Comparison of ENCODE assay signal across 8 mouse cellular contexts in the genomic region with DNA sequence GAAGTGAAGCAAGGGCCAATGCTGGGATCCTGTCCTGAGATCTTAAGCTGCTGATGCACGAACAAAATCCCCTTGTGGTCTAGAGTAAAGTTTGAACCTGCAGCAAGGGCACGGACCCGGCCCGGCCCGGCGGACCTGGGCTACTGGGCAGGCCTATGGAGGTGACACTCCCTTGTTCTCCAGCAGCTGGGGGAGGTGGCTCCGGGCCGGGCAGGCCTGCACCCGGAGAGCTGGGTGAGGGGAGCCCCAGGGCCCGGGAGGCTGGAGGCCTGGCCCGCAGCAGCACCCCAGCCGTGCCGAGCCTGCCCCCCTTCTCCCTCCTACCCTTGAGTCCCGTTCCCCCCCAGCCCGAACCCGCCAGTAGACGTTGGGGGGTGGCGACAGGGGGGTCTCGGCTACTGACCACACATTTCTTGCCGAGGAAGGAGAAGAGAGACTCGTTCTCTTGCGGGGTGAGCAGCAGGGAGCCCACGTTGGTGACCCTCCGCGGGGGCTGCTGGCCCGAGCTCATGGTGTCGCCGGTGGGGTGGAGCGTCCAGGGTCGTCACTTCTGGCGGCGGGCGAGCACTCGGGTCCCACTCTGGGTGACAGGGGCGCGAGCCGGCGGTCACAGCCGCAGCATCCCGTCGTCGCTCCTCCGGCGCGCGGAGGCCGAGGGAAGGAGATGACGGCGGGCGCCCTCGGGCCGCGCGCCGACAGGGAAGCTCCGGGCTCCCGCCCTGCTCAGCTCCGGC. TPM values are rescaled to one million over a fixed set of nuclear protein-coding genes. Genes with fewer than 3 reads are reported as not detected.
DNase-seq lines count a peak whose midpoint lies in the region; ATAC-seq lines count a peak whose summit lies in the region.

No protein-coding gene starts in this region.

- under 1% methylated on average over 38 of the region's 58 CpGs for WGBS in forebrain, embryonic 11.5 days
- under 1% methylated on average over 47 of the region's 58 CpGs for WGBS in heart, embryonic 14.5 days
- under 1% methylated on average over 46 of the region's 58 CpGs for WGBS in kidney, embryonic 16.5 days
- WGBS in liver, embryonic 15.5 days (ENCODE audit: insufficient replicate concordance): under 1% methylated on average over 53 of the region's 58 CpGs
- WGBS in neural tube, embryonic 12.5 days: under 1% methylated on average over 55 of the region's 58 CpGs

- no peaks in the 10 kb centered on the region for H3K36me3 ChIP-seq in forebrain, embryonic 11.5 days (ENCODE audit: control insufficient read depth, insufficient read depth, low read length)
- H3K36me3 ChIP-seq in heart, embryonic 14.5 days (ENCODE audit: control insufficient read depth, insufficient read depth, low read length): 0 out of 2 replicates have a peak, but pooled peaks cover 4% of the 10 kb centered on the region
- H3K36me3 ChIP-seq in kidney, embryonic 16.5 days (ENCODE audit: insufficient read depth, low read length): no peaks in the 10 kb centered on the region
- no peaks in the 10 kb centered on the region; the same call in 1 of the 2 replicates for H3K36me3 ChIP-seq in liver, embryonic 15.5 days (replicated peaks)
- no peaks in the 10 kb centered on the region for H3K36me3 ChIP-seq in neural tube, embryonic 12.5 days

- no peaks in the 10 kb centered on the region for H3K9me3 ChIP-seq in forebrain, embryonic 11.5 days (ENCODE audit: control insufficient read depth, low read length)
- H3K9me3 ChIP-seq in heart, embryonic 14.5 days (ENCODE audit: control insufficient read depth, low read length): no peaks in the 10 kb centered on the region
- no peaks in the 10 kb centered on the region for H3K9me3 ChIP-seq in kidney, embryonic 16.5 days (ENCODE audit: low read length)
- no peaks in the 10 kb centered on the region for H3K9me3 ChIP-seq in liver, embryonic 15.5 days (replicated peaks)
- H3K9me3 ChIP-seq in neural tube, embryonic 12.5 days: no peaks in the 10 kb centered on the region

- H3K9ac ChIP-seq in forebrain, embryonic 11.5 days (ENCODE audit: low read length): peak overlapping the region; percentile 95
- H3K9ac ChIP-seq in heart, embryonic 14.5 days (ENCODE audit: low read length): peak overlapping the region; percentile 99
- peak overlapping the region; percentile 97 for H3K9ac ChIP-seq in kidney, embryonic 16.5 days (replicated peaks; ENCODE audit: low read length)
- H3K9ac ChIP-seq in liver, embryonic 15.5 days: peak overlapping the region; percentile 95
- peak overlapping the region; percentile 86 for H3K9ac ChIP-seq in neural tube, embryonic 12.5 days

- no peaks in the 10 kb centered on the region for H3K27me3 ChIP-seq in forebrain, embryonic 11.5 days (ENCODE audit: control insufficient read depth, insufficient read depth, low read length)
- no peaks in the 10 kb centered on the region for H3K27me3 ChIP-seq in heart, embryonic 14.5 days (ENCODE audit: control insufficient read depth, insufficient read depth, low read length)
- H3K27me3 ChIP-seq in kidney, embryonic 16.5 days (ENCODE audit: insufficient read depth, low read length): no peaks in the 10 kb centered on the region
- no peaks in the 10 kb centered on the region for H3K27me3 ChIP-seq in liver, embryonic 15.5 days
- H3K27me3 ChIP-seq in neural tube, embryonic 12.5 days (replicated peaks): no peaks in the 10 kb centered on the region

- H3K4me2 ChIP-seq in forebrain, embryonic 11.5 days (ENCODE audit: low read depth, low read length, severe bottlenecking): peak overlapping the region; percentile 81
- peak overlapping the region; percentile 94 for H3K4me2 ChIP-seq in heart, embryonic 14.5 days (ENCODE audit: low read length)
- peak overlapping the region; percentile 81 for H3K4me2 ChIP-seq in kidney, embryonic 16.5 days (replicated peaks; ENCODE audit: low read depth, low read length)
- H3K4me2 ChIP-seq in liver, embryonic 15.5 days: peak overlapping the region; percentile 84
- H3K4me2 ChIP-seq in neural tube, embryonic 12.5 days (replicated peaks): peak overlapping the region; percentile 91

- H3K4me1 ChIP-seq in forebrain, embryonic 11.5 days (replicated peaks; ENCODE audit: control insufficient read depth, insufficient read depth, low read length): peaks cover 2% of the 10 kb centered on the region; the same call in 1 of the 2 replicates
- peaks cover 0 to 15% of the 10 kb centered on the region in 2 experiments for H3K4me1 ChIP-seq in heart, embryonic 14.5 days (ENCODE audit: control insufficient read depth in 2 of 2, insufficient read depth in 2 of 2, low read length in 2 of 2)
- H3K4me1 ChIP-seq in kidney, embryonic 16.5 days (ENCODE audit: insufficient read depth, low read length): peaks cover 12% of the 10 kb centered on the region
- peaks cover 29% of the 10 kb centered on the region for H3K4me1 ChIP-seq in liver, embryonic 15.5 days (replicated peaks)
- H3K4me1 ChIP-seq in neural tube, embryonic 12.5 days: peaks cover 13% of the 10 kb centered on the region

- peak; percentile 53 to 64 for DNase-seq in adrenal gland, adult 18-20 months (ENCODE audit: low spot score in 2 of 2)
- peak; percentile 80 for DNase-seq in forebrain, embryonic 11.5 days (ENCODE audit: low spot score)
- DNase-seq in thymus, postnatal 25 days: peak; percentile 62

- ATAC-seq in CD4-positive, CD25-positive, alpha-beta regulatory T cell, adult 4 months: peak; percentile 14
- ATAC-seq in forebrain, embryonic 11.5 days (replicated peaks; ENCODE audit: low FRiP score): peak; percentile 54
- ATAC-seq in heart, embryonic 14.5 days (ENCODE audit: insufficient number of reproducible peaks, insufficient read depth, low FRiP score, low read depth): peak; percentile 52
- ATAC-seq in kidney, embryonic 16.5 days (ENCODE audit: low FRiP score, low TSS enrichment): peak; percentile 67
- peak; percentile 60 for ATAC-seq in liver, embryonic 15.5 days (ENCODE audit: insufficient read depth)
- ATAC-seq in neural tube, embryonic 12.5 days (ENCODE audit: low FRiP score, low read depth): peak; percentile 76

- H3K27ac ChIP-seq in forebrain, embryonic 11.5 days (ENCODE audit: low read depth, low read length): peak overlapping the region; percentile 89
- peak overlapping the region; percentile 91 to 99 for H3K27ac ChIP-seq in heart, embryonic 14.5 days (replicated peaks in 1 of 2; ENCODE audit: control insufficient read depth in 1 of 2, insufficient read depth in 1 of 2, low read depth in 2 of 2, low read length in 2 of 2)
- peak overlapping the region; percentile 99 for H3K27ac ChIP-seq in kidney, embryonic 16.5 days (ENCODE audit: low read length)
- H3K27ac ChIP-seq in liver, embryonic 15.5 days (replicated peaks): peak overlapping the region; percentile 89
- H3K27ac ChIP-seq in neural tube, embryonic 12.5 days: peak overlapping the region; percentile 90

- H3K4me3 ChIP-seq in forebrain, embryonic 11.5 days (ENCODE audit: low read depth, low read length): peak overlapping the region; percentile 87
- H3K4me3 ChIP-seq in heart, embryonic 14.5 days (ENCODE audit: control insufficient read depth in 1 of 2, insufficient read depth in 1 of 2, low read depth in 1 of 2, low read length in 2 of 2): peak overlapping the region; percentile 75 to 98
- peak overlapping the region; percentile 97 for H3K4me3 ChIP-seq in kidney, embryonic 16.5 days (ENCODE audit: low read length)
- peak overlapping the region; percentile 81 for H3K4me3 ChIP-seq in liver, embryonic 15.5 days (replicated peaks)
- peak overlapping the region; percentile 82 for H3K4me3 ChIP-seq in neural tube, embryonic 12.5 days

RNA-seq across cellular contexts. Expression of a gene that starts 0.5 kb away (rescaled TPM):
- polyA plus RNA-seq in CD4-positive, CD25-positive, alpha-beta regulatory T cell, adult 4 months (2017; shearing (Covaris generic)): 10 to 100 TPM; 11.3 to 15.0 TPM
- total RNA-seq in adrenal gland, adult 18-20 months (2021): 10 to 100 TPM; 50.4 to 62.3 TPM
- 64.0 and 68.2 TPM in 2 replicates for polyA plus RNA-seq in forebrain, embryonic 11.5 days (2014; fragmentation: Nextera tagmentation; extraction: Ambion mirVana)
- polyA plus RNA-seq in heart, embryonic 14.5 days (2014; fragmentation: Nextera tagmentation; extraction: Ambion mirVana): 43.8 and 49.7 TPM in 2 replicates
- 82.1 and 99.1 TPM in 2 replicates for polyA plus RNA-seq in kidney, embryonic 16.5 days (2015; fragmentation: Nextera tagmentation; extraction: Ambion mirVana)
- polyA plus RNA-seq in liver, embryonic 15.5 days (2015; fragmentation: Nextera tagmentation; extraction: Ambion mirVana): 22.8 and 25.0 TPM in 2 replicates
- 57.5 and 78.8 TPM in 2 replicates for polyA plus RNA-seq in neural tube, embryonic 12.5 days (2016; fragmentation: Nextera tagmentation; extraction: Ambion mirVana)

Comparison
In these comparisons a context has a peak if more than half of its experiments do, and no peak if none do; other contexts are left out.
1. Peak in every context shown above with its lines: DNase-seq, ATAC-seq, H3K4me3 ChIP-seq and H3K27ac ChIP-seq.
2. ATAC-seq: peak in every context shown above with its lines; median percentile 76 in neural tube, embryonic 12.5 days; 67 in kidney, embryonic 16.5 days; 60 in liver, embryonic 15.5 days; 54 in forebrain, embryonic 11.5 days; 52 in heart, embryonic 14.5 days; 14 in CD4-positive, CD25-positive, alpha-beta regulatory T cell, adult 4 months.